Mouse (Mus musculus) small intestine, adult 2 months (tissue): ENCODE results near the gene Ccdc6.

Experiments used
- CTCF ChIP-seq: fragments of 200-500 bp; IDR thresholded peaks from 2 replicates; pipeline ENCODE4 v1.5.1; 2012; ENCODE audit warnings: low read depth, mild to moderate bottlenecking, control low read depth, inconsistent platforms, low read length, moderate library complexity, mixed read lengths; ENCODE audit not compliant: insufficient replicate concordance, insufficient read length; ENCODE audit errors: extremely low read depth
- POLR2A ChIP-seq: fragments of 200-500 bp; IDR thresholded peaks from 2 replicates; pipeline ENCODE4 v1.6.1; 2012; ENCODE audit warnings: low read depth, mild to moderate bottlenecking, control low read depth, inconsistent platforms, low read length, moderate library complexity

DNA sequence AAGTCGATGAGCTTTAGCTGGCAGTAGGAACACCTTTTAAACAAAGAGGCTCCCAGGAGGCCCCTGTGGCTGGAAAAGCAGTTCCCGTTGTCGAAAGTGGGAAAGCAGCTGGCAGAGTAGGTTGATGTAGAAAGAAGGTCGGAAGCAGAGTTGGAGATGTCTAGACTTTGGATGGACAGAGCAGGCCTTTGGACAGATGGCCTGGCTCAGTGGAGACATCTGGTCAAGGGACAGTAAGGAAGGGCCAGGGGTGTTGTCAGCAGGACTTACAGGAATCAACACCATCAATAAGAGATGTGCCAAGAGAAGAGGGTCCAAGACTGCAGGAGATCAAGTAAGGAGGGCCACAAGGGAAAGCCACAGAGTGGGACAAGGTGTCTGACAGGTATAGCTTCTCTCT lies 53.4 kb downstream of the Ccdc6 start:
- TF ChIP-seq CTCF (no peak), POLR2A (no peak)
